Mouse (Mus musculus) embryo, embryonic 11 days (tissue): ENCODE measurements around the gene Krt8.
"Not testable (repeated sequence)": the region's sequence is repeated elsewhere in the genome, so short reads cannot be mapped to it uniquely, and the experiment has no call there.

ENCODE experiments used
- DNase-seq: peaks from one replicate; pipeline ENCODE4 v3.0.0-alpha.2; 2015

Krt8 gene

DNA sequence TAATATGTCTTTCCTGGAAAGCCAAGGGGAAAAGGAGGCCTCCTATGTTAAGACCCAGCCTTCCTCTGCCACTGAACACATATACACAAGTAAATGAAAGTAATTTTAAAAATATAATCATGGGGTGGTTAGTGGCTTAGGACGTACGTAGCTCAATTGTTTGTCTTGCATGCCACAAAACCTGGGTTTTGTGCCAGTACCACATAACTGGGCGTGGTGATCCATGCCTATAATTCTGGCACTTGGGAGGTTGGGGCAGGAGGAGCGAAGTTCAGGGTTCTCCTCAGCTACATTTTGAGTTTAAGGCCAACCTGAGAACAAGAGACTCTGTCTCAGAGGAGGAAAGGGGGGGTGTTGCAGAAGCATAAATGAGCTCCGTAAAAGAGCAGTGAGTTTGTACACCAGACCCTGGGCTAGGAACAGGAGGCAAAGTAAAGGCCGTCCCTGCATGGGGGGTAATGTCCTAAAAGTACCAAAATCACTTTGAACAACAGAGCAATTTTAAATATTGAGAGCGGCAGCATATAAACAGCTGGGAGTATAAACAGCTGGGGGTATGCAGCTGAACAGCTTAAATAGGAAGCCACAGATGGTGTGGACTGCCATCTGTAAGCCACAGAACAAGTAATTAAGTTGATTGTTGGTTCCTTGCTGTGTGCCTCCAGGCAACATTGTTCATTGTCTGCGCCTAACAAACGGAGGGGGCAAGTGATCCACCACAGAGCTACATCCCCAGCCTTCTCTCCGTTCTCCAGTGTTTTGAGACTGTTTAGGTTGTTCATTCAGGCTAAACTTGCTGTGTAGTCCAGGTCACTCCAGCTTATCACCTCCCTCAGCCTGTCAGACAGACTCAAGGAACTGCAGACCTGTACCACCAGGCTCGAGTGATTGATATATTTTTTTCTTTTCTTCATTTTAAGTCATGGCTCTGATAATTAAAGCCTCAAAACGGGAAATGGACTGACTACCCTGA, 3.1 kb upstream of the Krt8 start:
- no peak for DNase-seq

DNA sequence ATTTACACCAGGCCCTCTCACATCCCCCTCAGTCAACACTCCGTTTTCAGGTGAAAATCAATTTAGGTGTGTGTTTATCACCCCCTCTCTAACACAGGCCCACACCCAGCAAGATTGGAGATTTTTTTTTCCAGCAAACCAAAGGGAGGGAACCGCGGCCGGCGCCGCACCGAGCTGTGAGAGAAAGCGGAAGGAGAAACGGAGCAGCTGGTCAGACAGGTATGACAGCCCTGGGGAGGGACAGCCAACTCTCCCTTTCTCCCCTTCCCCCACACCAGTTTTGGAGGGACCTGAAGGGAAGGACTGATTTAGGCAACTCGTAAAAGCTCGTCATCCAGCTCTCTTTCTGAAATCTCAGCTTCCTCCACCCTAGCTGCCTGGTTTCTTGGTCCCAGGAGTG, 2.0 kb upstream of the Krt8 start:
- DNase-seq = no peak

DNA sequence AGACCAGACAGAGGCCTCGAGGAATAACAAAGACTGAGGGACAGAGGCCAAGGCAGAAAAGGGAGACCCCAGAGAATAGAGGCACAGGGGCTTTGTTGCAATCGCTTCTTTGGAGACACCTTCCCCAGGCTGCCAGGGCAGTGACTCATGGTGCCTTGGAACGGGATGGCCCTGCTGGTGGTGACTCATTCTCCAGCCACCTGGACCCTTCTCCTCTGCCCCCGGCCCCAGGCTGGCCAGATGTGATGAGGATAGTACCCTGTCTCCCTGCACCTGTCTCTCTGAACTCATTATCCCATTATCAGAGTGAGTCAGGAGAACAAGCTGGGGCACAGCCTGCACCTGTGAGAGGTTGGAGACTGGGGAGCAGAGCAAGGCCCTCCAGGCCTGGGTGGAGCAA, 1.0 kb upstream of the Krt8 start:
- DNase-seq = no peak

DNA sequence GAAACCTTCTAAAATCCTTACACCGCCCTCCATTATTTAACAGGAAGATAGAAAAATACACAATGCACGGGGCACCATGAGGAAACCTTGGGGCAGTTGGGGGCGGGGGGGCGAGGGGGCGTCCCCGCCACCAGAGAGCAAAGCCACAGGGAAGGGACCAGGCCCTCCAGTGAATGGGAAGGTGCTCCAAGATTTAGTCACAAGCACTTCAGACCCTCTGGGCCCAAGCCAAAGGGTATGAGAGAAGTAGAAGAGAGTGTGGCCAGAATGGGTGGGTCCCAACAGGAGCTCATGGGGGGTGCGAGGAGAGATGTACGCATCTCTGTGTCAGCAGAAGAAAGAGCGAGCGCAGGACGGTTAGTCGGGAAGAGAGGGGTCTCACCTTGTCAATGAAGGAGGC, 766 bp downstream of the Krt8 start:
- DNase-seq = no peak

DNA sequence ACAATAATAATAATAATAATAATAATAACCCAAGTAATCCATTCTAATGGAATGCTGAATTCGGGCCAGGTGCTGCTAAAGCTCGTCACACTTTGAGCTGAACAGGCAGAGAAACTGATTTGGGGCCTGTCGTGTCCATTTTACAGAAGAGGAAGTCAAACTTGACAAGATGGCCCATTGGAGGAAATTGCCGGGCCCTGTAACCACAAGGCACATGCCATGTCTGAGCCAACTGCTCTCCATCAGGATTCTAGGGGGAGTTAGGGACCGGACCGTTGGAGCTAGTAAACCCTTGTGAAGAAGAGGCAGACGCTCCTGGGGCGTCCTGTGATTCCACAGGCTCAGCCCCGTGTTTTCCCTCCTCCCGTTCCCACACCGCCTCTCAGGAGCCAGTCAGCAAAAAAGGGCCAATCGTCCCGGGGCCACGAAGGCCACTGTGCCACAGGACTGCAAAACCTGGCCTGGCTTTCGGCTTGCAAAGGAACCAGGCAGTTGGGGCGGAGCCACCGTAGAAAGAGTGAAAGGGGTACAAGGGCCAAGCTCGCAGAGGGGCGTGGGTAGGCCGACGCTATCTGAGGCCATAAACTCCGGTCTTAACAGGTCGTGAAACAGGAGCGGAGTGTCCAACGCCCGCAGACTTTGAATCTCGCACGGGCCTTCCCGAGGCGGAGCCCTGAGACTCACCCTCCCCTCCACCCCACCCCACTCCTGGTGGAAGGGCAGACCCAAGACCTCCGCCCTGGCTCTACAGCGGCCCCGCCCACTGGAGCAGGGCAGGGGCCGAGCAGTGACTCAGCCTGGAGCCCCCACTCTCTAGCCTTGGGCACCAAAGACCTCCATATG, 1.4 kb downstream of the Krt8 start:
- peak; percentile 82 for DNase-seq

DNA sequence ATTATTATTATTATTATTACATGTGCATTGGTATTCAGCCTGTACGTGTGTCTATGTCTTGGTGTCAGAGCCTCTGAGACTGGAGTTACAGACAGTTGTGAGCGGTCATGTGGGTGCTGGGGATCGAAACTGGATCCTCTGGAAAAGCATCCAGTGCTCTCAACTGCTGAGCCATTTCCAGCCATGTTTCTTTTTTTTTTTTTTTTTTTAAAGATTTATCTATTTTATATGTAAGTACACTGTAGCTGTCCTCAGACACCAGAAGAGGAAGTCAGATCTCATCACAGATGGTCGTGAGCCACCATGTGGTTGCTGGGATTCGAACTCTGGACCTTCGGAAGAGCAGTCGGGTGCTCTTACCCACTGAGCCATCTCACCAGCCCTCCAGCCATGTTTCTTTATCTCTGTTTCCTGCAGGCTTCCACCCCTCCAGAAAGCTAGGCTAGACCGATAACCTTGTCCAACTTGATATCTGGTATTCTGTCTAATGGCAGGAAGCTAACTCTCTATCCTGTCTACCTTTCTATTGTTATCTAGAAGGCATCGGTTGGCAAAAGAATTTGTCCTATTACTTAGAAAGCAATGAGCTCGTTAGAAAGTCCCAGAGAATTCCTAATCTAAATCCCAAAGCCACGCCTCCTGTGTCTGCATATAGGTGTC, 4.5 kb downstream of the Krt8 start:
- no peak for DNase-seq

DNA sequence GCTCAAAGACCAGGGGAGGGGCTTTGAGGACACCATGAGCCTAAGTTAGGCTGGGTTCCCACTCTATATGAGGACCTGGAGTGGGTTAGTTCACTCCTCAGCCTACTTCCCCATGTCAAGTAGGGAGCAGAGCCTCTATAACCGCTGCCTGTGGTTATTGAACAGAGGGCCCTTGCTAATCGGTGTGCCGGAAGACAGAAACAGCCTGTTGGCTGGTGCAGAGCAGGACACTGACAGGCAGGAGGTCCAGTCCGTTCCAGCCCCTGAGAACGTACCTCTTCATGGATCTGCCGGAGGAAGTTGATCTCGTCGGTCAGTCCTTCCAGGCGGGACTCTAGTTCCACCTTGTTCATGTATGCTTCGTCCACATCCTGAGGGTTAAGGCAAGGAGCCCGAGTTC, 5.1 kb downstream of the Krt8 start:
- no peak for DNase-seq

DNA sequence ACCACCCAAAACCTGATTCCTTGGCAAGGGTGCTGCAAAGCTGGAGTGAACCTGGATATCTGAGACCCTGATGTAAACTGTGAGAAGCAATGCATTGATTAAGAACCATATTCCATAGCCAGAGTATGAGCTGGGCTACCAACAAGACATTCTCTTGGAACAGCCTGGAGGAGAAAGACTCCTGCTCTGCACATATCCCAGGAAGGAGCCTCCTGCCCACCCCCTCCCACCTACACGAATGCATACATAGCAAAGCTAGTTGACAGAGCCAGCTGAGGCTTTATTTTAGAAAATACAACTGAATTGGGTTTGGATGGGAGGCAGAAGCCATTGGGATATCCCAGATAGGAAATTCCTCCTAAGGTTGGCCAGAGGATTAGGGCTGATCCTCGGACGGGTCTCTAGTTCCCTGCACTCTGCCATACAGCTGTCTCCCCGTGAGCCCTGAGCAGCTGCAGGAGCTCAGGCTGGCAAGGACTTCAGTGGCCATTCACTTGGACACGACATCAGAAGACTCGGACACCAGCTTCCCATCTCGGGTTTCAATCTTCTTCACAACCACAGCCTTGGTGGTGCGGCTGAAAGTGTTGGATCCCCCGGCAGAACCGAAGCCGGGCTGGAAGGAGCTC, 7.7 kb downstream of the Krt8 start:
- not testable (repeated sequence) for DNase-seq

DNA sequence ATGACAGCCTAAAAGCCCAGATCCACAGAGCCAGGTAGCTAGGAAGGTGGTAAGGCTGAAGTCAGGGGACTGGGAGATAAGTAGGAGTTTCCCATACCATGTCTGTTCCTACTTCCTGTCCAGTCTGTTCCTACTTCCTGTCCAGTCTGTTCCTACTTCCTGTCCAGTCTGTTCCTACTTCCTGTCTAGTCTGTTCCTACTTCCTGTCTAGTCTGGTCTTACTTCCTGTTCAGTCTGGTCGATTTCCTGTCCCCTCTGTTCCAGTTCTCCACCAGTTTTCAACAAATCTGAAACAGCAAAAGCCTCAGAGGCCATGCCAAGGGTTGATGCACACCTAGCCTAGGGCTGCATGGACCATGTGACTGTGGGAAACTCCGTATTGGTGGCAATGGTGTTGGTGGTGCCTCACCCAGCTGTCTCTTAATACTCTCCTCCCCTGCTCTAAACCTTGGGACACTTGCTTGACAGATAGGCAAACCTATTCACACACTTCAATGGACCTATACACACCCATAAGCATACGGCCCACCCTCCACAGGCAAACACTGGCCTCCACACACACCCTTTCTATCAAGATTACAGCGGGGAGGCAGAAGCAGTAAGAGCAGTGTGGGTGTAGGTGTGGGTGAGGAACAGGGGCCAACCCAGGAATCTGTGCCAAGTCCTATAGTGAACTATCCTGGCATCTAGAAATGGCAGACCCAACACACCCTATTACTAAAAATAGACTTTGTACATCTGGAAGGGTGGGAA, 8.6 kb downstream of the Krt8 start:
- DNase-seq = no peak

DNA sequence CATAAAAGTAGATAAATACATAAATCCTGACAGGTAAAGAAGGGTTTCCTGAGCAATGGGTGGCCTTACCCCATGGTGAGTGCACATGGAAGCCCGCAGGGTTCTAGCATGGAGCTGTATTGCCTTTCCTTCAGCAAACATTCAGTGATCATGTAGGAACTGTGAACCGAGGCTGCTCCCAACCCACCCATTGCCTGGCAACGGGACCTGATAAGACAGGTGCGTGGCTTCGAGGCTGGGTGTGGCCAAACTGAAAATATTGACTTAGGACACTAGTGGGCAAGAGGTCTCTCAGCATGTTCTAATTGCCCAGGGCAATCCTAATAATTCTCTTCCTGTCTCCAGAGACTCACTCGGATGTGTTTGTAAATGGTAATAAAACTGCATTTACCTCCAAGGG, 9.9 kb downstream of the Krt8 start:
- DNase-seq = no peak

DNA sequence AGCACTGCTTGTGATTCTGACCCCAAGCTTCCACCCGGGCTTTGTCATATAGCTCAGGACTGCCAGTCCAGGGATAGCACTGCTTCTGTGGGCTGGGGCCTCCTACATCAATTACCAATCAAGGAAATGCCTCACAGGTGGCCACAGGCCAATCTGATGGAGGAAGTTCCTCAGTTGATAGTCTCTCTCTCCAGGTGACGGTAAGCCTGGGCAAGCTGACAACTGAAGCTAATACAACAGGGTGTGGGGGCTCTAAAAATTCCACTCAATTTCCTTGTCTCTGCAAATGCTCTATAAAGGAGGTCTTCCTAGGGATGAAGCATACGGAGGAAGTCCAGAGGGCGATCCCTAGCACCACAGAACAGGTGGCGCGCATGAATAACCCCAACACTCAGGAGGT, 13.3 kb downstream of the Krt8 start:
- no peak for DNase-seq

DNA sequence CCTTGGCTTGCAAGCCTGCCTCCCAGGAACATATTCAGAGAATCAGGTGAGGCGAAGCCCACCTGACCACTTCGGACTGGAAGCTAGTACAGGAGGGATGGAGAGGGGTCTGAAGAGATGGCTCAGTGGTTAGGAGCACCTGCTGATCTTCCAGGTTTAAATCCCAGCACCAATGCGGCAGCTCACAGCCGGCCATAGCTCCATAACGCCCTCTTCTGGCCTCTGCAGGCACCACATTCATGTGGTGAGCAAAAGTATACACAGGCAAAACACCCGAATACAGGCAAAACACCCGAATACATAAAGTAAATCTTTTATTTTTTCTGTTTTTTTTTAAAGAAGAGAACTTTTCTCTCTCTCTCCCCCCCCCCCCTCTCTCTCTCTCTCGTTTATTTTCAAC, 15.6 kb downstream of the Krt8 start:
- DNase-seq = no peak

DNA sequence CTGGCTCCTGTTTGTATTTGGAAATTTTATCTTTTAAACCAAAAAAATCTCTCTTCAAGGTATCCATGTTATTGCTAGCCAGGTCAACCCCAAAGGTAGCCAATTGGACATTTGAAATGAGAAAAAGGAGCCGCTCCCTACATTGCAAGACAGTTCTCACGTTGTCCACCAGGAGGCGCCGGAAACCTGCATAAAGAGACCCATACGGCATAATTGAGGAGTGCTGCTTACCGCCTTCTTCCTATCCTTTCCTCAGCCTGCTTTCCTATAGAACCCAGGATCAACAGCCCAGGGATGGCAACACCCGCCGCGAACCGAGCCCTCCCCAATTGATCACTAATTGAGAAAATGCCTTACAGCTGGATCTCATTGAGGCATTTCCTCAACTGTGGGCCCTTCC, 16.2 kb downstream of the Krt8 start:
- DNase-seq = peak; percentile 88

DNA sequence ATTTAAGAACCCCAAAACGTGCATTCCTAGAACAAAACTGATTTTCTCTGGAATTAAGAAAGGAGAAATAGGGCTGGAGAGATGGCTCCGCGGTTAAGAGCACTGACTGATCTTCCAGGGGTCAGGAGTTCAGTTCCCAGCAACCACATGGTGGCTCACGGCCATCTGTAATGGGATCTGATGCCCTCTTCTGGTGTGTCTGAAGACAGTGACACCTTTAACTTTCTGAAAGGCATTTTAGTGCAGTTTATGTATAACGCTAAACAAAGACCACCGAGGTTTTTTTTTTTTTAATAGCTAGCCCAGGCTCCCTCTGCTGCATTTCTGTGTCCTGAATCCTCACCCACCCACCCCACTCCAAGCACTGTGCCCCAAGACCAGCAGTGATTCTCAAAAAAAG, 19.5 kb downstream of the Krt8 start:
- no peak for DNase-seq

DNA sequence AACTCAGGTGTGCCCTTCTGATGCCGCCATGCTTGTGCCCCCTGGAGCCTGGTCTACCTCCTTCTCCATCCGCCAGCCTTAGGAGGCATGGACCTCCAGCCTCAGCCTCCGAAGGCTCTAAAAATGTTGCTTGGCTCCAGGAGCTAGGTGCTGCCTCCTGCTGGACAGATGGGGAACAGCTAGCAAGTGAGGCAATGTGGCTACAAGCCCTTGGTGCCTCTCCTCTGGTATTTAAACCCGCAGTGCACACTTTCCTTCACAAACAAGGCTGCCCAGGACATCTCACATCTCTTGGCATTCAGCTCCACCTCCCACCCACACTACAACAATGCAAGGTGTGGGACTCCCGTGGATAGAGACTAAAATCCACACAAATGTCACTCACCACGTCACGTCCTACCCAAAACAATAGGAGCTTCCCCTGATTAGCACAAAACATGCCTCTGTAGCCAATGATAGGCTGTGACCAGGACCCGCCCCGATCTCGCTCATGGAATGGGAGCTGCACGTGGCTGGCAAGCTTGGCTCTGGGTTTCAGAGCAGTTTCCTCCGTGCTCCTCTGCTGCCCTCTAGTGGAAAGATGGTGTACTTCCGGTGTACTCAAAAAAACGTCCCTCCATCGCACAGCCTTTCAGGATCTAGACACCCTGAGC, 20.2 kb downstream of the Krt8 start:
- DNase-seq = peak; percentile 96

DNA sequence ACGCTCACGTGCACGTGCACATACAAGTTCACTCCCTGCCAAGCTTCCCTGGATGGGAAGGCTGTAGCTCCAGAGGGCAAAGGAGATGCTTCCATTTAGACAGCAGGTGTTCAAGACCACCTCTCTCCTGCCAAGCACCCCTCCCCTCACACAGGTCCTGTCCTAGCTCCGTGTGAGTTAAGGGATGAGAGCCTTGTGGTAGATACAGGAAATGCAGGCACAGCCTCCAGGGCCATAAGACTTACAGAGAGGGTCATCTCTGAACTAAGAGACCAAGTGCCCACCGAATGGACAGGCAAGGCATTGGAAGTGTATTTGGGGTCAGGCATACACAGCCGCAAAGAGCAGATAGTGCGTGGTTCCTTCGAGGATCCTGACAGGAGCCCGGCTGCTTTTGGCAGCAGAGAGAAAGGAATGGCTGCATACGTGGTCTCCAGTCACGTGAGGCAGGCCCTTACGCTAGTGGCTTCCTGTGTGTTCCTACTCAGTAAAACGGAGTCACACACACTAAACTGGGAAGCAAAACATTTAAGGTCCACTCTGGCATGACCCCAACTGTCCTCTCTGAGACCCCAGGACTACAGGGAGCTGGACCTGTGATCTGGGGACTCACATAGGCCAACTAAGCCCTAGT, 20.9 kb downstream of the Krt8 start:
- no peak for DNase-seq

DNA sequence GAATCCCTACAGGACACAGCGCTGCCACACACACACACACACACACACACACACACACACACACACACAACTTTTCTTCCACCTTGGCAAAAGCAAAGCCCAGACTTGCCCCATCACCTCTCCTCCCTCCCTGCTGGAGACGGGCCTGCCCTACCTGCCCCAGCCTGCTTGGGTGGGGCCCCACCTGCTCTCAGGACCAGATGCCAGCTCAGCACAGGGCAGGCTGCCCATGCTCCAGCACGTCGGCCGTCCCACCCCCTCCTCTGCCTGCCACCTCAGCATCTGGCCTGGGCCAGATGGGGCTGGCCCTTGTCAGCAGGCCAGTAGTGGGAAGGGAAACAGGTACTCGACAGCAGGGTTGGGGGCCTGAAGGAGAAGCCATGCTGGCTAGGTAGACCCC, 23.4 kb downstream of the Krt8 start:
- no peak for DNase-seq

DNA sequence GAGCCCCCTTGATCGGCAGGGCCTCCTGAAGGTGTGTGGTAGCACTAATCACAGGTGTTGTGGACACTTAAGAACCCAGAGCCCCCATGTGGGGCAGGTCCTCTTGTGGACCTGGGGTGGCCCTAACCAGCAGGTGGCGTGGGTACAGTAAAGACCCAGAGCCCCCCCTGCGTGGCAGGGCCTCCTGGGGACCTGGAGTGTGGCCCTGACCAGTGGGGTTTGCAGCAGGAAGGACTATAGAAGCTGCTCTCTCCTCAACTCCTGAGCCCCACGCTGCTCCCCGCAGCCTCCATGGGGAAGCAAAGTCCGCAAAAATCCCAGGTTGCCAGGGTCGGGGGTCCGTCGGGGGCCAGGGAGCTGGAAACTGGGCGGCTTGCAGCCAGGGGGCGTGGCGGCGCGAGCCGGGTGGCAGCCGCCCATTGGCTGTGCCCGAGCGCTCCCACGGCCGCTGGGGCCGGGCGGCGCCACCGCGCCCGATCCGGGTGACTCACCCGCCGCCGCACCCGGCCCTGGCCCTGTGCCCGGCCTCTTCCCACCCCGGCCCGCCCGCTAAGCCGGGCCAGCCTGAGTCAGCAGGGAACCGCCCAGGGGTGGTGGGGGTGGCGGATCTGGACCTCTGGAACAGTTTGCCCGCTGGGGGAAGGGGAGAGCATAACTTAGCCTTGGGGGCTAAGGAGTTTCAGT, 27.1 kb downstream of the Krt8 start:
- DNase-seq = peak; percentile 90

DNA sequence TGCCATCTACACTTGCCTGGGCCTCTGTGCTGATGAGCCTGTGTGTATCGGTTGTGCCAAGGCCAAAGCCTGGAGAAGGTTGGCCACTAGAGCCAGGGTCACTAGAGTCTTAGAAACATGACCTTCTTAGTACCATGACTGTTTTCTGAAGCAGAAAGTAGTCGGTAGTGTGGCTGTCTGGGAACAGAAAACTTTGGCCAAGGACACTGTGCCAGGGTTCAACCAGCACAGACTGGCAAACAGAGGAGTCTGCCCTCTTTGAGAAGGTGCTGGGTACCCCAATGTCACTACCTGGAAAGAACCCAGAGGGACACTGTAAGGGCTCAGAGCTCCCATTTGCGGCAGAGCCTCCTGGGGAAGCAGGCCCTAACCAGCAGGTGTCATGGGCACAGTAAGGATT, 27.6 kb downstream of the Krt8 start:
- DNase-seq = no peak

DNA sequence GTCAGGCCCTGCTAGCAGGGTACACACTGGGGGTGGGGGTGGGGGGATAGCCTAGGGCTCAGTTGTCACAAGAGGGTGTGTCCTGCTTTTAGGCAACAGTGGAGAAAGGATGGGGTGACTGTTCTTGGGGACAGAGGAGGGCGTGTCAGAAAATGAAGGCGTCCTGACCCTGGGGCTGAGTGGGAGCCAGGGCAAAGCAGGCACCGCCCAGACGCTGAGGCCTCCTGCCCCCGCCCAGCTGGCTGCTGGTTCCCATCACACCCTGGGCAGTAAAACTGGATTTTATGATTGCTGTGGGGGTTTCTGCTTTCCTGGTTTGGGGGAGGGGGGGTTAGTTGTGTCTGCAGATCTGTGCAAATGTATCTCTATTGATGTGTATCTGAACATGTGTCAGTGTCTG, 28.3 kb downstream of the Krt8 start:
- DNase-seq = no peak
